Mouse (Mus musculus) heart, adult 18-20 months (tissue): Measurements from ENCODE around the gene Ppp1r3e. TPM values are rescaled to one million over a fixed set of nuclear protein-coding genes. Genes with fewer than 3 reads are reported as not detected.

Experiments
- DNase-seq, 2 experiments: peaks; one replicate each; pipeline ENCODE4 v3.0.0; 2021 to 2022; ENCODE audit warnings: mixed read lengths in 1 of 2
- long read RNA-seq, 2 experiments: library from polyadenylated mRNA; stranded (forward); transcript quantifications; one replicate each; pipeline ENCODE4 v2.0.0; 2021
- total RNA-seq, 2 experiments: library from RNA; stranded (reverse); gene quantifications; 2 replicates each; pipeline ENCODE4 v1.2.3; 2021

The Ppp1r3e gene
- total RNA-seq, result 1 to 10 TPM; 3.3 to 3.4 TPM
- long read RNA-seq, experiment 1, partial matches to known transcripts, result 0 of 2 reads
- long read RNA-seq, experiment 1, other reads (novel, unspliced or antisense), result 1 of 2 reads
- long read RNA-seq, experiment 2, result 0 reads

DNA sequence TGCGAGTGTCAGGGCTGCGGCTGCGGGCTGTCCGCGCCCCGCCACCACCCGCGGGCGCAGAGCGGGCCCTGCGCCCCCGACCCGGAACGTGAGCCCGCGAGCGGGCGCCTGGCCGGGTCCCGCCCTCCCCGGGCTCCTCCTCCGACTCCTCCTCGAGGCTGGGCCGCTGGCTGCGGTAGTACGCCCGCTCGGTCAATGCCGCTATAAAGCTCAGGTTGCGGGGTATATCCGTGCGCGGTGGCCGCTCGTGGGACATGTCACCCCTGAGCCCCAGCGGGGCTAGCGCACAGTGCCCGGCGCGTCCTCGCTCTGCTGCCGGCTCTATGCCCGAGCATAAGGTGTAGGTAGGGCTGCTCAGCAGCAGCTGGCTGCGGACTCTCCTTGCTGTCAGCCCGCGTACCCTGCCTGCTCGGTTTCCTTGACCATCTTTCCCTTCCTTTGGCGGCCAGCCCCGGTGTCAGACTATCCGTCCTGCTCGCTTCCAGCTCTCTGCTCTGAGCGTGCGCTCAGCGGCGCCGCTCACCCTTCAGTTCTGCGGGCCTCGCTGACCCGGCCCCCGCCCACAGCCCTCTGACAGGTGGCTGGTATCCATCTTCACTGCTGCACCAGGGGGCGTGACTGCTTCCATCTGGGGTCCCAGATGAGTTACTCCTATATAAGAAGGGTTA, at the start of gene Ppp1r3e:
TSS of gene Ppp1r3e (minus strand) at position 503 of the 668 bp plus-strand sequence.
- DNase-seq, result peak; percentile 74 to 79

DNA sequence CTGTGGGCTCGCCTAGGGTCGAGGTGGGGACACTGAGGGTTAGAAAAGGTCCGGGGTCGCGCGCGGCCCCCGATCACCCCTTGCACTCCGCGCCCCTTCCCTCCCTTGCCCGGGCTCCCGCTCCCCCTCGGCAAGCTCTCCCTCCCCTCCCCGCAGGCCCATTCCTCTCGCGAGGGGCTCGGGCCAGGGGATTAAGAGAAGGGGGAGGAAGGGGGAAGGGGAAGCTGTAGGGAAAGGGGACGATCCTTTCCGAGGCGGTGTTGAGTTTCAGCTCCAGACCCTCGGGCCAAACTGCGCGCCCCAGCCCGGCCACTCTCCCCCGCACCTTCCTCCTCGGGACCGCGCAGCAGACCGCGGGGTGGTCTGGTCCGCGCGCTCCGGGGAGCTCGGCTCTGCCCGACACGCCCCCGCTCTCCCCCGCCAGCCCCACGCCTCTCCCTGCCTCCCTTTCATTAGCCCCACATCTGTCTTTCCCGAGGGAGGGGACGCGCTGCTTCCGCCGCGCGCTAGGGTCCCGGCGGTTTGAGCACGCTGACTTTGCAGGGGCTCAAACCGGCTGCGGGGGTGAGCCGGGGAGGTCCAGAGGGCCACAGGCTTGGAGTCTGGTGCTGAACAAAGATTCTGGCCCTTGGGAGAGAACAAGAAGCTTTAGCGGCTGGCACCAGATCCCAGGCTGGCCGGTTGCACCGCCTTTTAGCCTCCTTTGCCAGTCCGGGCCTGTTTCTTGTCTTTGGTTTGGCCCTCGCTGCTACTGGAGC, 49.2 kb upstream of the Ppp1r3e start:
- DNase-seq, result peak; percentile 73 to 75

DNA sequence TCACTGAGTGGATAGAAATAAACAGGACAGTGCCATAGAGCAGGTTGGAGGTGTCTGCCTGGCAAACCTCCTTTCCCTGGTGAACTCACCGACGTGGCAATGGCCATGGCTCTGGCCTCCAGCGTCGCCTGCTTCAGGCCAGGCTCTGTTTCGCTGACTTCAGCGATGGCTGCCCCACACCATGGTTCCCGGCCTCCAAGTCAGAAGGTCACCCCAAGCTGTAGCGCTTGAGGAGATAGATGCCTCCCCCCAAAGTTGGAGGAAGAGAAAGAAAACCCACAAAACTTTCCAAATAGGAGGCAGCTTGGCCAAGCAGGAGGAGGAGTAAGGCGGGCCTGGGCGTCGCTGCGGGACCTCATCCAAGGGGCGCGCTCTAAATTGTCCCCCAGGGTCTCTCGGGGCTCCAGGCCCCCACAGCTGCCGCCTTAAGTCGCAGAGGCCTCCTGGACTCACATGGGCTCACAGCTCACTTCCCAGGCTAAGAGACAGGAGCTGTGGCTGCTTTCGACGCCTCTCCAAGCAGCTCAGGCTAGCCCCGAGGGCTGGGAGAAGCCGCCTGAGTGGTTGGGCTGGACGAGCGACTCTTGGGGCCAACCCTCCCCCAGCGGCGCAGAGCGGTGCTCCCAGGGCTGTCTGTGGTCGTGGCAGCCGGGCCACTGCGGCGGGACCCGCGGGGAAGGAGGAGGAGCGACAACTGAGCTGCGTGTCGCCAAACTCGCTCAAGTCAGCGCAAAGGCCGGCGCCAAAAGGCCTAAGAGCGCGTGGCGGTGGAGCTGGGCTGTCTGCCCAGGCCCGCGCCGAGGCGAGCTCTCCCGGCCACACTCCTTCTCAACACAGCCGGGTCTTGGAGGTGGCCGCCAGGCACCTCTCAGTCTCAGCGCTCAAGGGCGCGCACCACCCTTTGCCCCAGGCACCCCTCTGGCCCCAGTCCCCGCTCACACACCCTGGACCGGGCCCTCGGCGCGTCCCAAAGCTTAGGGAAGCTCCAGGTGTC, 48.3 kb upstream of the Ppp1r3e start, which contains the start of gene Efs:
TSS of gene Efs (minus strand) at position 778 of the 994 bp plus-strand sequence.
- peak; percentile 69 to 72 for DNase-seq

DNA sequence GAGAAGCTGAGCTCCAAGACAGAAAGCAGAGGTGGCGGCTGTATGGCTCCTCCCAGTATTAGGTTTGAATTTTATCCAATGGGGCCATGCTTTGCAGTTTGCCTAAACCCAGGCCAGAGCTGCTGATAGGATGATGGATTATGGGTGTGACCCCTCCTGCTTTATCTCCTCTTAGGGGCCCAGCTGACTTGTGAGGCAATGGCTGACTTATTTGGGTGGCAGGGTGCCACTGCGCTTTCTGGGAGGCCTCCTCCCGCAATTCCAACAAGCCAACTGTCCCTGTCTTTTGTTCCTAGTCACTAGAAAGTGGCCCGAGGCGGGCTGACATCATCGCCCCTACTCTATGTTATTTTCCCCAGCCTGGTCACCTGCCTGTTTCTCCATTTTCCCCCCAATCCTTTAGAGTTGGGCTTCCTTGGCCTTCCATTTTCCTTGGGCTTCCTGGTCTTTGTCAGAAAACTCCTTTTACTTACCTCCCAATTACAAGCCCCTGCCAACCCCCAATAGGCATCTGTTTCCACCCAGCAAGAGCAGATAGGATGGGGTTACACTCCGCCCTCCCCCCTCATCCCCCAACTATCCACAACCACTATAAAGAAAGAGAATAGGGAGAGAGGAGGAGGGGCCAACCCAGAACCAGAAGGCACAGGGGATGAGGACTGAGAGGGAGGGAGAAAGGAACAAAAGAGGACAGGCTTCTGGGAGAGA, 47.4 kb upstream of the Ppp1r3e start:
- peak; percentile 77 to 85 for DNase-seq

DNA sequence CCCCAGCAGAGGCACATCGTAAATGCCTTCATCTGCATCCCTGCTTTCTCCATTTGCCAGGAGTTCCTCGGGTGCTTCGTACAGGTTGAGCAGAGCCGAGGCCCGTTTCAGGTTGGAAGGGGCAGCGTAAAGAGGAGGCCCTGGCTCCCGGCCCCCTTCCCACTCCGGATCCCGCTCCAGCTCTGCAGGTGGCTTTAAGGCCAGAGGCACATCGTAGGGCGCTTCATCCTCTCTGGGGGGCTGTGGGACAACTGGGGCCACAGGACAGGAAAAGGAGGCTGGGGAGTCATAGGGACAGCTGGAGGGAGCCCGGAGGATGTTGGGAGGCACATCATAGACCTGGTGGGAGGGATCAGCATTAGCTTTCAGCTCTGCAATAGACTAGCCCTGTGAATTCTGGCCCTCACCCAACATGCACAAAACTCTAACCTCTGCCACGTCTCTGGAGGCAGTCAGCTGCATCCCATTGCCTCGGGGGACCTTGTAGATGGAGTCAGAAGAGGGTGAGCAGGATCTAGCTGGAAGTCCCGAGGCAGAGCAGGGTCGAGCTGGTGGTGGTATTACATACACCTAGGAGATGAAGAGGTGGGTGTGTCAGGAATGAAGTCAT, 42.8 kb upstream of the Ppp1r3e start:
- DNase-seq, result no peak

DNA sequence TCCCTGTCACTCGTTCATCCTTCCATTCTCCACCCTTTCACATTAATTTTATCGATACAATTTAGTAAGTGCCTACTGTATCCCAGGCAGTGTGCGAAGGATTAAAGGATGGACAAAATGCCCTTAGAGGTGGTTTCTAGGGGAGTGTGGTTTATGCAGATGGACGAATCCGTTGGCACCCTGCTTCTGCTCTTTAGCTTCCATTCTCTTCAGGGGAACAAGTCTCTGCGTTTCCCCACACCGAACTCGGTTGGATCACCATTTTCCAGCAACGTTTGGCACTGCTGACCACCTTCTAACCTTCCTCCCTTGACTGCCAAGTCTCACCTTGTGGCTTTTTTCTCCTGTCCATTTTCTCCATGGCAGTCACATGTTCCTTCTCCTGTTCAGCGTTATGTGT, 36.0 kb upstream of the Ppp1r3e start:
- DNase-seq, result no peak

DNA sequence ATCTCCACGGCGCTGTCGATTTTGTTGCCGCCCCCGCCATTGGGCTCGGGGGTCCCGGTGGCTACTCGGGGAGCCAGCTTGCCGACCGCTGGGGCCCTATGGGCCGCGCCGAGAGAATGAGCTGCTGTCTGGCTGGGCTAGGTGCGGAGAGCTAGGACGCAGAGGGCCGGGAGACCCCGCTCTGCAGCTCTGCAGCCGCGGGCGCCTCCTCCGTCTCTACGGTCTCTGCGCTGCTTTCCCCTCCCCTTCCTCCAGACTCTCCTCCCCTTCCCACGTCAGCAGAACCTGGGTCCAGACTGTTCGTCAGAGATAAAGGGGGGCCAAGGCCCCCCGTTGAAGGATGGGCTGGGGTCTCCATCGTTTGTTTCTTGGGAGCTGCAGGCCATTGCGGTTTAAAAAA, 35.5 kb upstream of the Ppp1r3e start, which contains the start of gene Slc22a17:
TSS of gene Slc22a17 (minus strand) at position 247 of the 400 bp plus-strand sequence.
- DNase-seq, result peak; percentile 78 to 82

DNA sequence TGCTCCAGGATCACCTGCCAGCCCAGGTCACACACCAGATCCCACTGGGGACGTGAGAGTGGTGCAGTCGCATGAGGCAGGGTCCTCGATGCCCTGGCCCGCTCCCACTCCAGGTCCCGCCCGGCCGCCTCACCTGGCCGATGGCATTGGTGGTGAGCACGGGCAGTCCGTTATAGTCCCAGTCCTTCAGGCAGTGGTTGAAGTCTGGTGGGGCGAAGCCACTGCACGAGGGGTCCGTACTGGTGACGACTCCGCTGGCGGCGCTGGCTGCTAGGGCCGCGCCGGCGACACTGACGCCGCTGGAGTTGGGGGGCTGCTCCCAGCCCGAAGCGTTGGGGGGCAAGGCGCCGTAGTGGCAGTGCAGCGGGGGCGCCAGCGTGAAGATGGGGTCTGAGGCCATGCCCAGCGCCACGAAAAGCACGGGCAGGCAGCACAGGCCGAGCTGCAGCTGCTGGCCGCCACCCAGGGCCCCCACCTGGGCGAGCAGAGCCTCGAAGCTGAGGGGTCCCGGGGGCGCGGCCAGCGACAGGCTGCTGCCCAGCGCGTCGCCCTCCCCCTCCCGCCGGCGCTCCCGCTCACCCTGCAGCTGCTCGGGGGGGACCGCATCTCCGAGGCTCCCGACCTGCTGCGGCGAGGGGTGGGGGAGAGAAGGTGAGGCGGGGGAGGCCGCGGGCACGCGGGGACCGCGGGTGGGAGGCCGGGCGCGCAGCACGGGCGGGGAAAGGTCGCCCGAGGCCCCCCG, 34.9 kb upstream of the Ppp1r3e start:
- DNase-seq, result no peak

DNA sequence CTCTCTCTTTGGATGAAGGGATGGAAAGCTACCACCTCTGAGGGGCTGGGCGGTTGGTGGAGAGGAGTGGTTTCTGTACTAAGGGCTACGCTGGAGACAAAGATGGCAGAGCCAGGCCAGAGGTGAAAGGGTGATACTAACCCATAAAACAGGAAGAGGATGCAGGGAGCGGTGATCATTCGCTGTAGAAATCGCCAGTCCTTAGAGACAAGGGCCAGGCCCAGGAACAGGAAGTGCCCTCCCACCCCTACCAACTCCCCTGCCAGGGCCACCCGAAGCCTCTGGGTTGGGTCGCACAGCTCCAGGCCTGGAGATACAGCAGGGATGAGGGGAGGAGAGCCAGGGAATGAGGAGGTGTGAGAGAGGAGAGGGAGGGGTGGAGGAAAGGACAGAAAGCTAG, 31.3 kb upstream of the Ppp1r3e start:
- DNase-seq, result no peak

DNA sequence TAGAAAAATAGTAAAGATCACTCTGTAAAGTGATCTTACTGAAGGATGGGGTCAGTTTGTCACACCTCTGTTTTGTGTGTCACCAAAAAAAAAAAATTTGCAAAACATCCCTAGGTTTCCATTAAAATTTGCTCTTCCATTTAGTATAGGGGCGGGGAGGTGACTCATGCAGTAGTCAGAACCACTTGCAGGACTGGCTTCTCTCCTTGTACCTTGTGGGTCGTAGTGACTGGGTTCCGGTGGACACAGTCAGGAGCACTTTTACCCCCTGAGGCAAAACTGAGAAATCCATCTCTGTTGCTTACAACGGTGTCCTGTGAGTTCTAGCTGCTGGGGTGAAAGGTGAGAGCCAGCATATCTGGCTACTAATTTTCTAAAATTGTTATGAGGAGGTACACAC, 26.3 kb upstream of the Ppp1r3e start:
- DNase-seq, result no peak

DNA sequence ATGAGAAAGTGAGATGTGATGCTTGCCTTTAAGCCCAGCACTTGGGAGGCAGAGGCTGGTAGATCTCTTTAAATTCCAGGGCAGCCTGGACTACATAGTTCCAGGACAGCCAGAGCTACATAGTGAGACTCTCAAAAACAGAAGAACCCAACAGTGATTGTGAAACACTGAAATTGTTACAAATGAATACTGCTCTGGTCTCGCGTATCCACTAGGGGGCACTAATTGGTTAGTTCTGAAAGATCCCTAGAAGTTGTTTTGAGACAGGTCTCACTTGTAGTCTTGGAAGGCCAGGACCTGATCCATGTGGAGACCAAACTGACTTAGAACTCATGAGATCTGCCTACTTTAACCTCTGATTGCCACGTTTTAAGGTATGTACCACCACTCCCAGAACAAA, 23.0 kb upstream of the Ppp1r3e start:
- peak; percentile 77 to 87 for DNase-seq

DNA sequence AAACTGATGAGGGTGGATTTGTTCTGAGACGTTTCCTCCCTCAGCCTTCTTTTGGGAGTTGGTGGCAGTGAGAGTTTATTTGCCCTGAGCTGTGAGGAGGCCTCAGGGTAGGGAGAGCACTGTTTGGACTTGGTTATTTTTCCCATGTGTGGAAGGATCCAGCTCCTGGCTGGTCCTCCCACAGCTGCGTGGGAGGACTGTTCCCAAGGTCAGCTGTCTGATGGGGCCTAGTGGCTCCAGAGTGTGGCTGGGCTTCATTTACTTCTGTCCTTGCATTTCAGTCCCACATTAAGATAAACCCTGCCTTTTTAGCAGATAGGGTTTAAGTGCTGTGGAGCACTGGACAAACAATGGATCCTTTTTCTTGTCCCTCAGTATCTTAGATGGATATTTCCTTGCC, 20.1 kb upstream of the Ppp1r3e start:
- DNase-seq, result no peak

DNA sequence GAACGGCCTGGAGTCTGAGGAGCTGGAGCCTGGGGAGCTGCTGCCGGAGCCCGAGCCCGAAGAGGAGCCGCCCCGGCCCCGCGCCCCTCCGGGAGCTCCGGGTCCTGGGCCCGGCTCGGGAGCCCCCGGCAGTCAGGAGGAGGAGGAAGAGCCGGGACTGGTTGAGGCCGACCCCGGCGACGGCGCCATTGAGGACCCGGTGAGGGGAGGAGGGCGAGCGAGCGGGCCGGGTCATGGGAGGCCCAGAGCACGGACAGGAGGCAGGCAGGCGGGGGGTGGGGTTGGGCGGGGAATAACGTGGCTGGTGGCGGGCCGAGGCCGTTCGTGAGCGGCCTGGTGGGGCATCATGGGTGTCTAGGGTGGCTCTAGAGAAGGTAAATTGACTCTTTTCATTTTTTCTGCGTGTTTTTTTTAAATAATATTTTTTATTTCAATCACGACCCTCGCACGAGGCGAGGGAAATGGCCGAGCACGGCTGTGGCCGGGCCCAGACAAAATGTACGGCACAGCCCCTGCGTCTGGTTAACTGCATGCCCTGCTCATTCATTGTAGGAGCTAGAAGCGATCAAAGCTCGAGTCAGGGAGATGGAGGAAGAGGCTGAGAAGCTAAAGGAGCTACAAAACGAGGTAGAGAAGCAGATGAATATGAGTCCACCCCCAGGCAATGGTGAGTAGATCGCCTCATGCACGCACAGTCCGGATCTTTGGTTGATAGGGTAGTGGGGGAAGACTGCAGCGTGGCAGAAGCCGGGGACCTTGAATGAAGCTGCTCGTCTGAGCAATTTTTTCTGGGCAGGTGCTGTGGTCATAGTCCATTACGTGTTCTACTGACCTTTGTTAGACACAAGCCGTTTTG, 17.2 kb upstream of the Ppp1r3e start:
- peak; percentile 75 to 79 for DNase-seq

DNA sequence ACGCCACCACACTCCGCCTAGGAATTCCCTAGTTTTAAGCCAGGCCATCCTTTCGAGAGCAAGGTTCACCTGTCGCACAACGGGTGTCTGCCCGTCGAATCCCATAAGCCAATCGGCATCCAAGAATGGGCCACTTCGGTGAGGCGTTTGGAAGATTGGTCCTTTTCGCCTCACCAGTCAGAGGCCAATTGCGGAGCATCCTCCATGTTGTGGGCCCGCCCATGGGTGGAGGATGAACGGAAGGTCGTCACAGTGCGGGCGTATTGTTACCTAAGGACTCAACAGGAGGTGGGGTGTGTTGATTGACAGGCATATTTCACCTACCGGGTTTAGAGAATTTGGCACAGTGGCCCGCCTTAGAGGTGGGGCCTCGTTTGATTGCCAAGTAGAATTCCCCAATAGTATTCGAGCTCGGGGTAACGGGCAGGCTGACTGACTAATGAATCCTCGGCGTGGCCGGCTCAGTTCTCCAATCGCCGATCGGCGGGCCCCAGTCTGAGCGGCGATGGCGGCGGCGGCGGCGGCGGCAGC, 16.4 kb upstream of the Ppp1r3e start:
- peak; percentile 99 for DNase-seq

DNA sequence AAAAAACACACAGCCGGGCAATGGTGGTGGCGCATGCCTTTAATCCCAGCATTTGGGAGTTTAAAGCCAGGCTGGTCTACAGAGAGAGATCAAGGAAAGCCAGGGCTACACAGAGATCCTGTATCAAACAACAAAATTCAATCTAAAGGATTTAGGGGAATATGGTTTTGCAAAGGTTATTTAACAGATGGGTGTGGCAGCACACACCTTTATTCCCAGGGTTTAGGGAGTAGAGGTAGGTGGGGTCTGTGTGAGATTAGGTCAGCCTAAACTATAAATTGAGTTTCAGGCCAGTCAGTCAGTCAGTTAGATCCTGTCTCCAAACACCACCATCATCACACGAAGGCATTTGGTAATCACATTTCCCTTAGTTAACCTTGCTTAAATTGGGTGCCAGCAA, 14.8 kb upstream of the Ppp1r3e start, which contains the start of gene Pabpn1:
TSS of gene Pabpn1 (plus strand) at position 301 of the 400 bp plus-strand sequence.
- no peak for DNase-seq

DNA sequence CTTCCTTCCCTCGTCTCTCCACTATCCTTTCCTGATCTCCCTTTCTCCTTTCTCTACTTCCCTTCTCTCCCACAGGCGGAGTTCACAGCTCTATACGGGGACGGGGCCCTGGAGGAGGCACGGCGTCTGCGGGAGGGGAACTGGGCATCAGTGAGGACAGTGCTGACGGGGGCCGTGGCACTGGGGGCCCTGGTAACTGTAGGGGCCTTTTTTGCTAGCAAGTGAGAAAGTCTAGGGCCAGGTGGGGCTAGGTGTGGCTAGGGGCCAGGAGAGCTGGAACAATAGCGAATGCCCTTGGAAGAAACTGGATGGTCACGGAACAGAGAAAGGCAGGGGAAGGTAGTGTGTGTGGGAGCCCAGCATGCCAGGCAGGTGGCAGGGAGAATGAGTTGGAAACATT, 8.0 kb upstream of the Ppp1r3e start:
- no peak for DNase-seq

DNA sequence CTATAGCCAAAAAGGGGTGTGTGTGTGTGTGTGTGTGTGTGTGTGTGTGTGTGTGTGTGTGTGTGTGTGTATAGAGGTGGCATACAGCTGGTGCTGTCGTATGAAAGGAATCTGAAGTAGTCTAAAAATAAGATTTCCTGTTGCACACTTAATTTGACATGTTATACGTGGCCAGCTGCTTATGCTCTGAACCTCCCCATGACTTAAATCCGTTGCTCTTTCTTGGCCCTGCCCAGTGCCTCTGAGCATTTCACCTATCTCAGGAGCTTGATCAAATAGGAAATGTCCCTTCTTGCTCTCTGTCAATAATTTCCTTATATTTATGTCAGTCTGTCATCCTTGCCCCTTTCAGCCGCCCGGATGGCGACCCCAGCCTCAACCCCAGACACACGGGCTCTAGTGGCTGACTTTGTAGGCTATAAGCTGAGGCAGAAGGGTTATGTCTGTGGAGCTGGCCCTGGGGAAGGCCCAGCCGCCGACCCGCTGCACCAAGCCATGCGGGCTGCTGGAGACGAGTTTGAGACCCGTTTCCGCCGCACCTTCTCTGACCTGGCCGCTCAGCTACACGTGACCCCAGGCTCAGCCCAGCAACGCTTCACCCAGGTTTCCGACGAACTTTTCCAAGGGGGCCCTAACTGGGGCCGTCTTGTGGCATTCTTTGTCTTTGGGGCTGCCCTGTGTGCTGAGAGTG, 6.8 kb upstream of the Ppp1r3e start:
- DNase-seq, result no peak
